Mouse (Mus musculus) embryonic facial prominence, embryonic 15.5 days (tissue): ENCODE data around the gene Rpl10a. TPM values are rescaled to one million over a fixed set of nuclear protein-coding genes. Genes with fewer than 3 reads are reported as not detected.

Experiments used
- ATAC-seq: fragments of 200-750 bp; cut with Nextera tagmentation; 2 replicates; pipeline ENCODE4 v1.8.0; 2017; ENCODE audit warnings: low read depth, moderate TSS enrichment; ENCODE audit not compliant: insufficient number of reproducible peaks, low FRiP score, low TSS enrichment
- H3K27ac ChIP-seq: fragments of 300-500 bp; sonication (generic); replicated peaks from 2 replicates; pipeline ENCODE4 v1.5.1; 2015; ENCODE audit warnings: mild to moderate bottlenecking, inconsistent platforms
- H3K27me3 ChIP-seq: fragments of 300-500 bp; sonication (generic); 2 replicates; pipeline ENCODE4 v1.6.1; 2015; ENCODE audit warnings: inconsistent platforms
- H3K36me3 ChIP-seq: fragments of 300-500 bp; sonication (generic); 2 replicates; pipeline ENCODE4 v1.6.1; 2015; ENCODE audit warnings: mild to moderate bottlenecking, inconsistent platforms
- H3K4me1 ChIP-seq: fragments of 300-500 bp; sonication (generic); 2 replicates; pipeline ENCODE4 v1.6.1; 2015; ENCODE audit warnings: inconsistent platforms
- H3K4me2 ChIP-seq: fragments of 300-500 bp; sonication (generic); replicated peaks from 2 replicates; pipeline ENCODE4 v1.6.1; 2015; ENCODE audit warnings: mild to moderate bottlenecking, inconsistent platforms
- H3K4me3 ChIP-seq: fragments of 300-500 bp; sonication (generic); replicated peaks from 2 replicates; pipeline ENCODE4 v1.5.1; 2015; ENCODE audit warnings: mild to moderate bottlenecking, inconsistent platforms
- H3K9ac ChIP-seq: fragments of 300-500 bp; sonication (generic); 2 replicates; pipeline ENCODE4 v1.6.1; 2015; ENCODE audit warnings: inconsistent platforms
- H3K9me3 ChIP-seq: fragments of 300-500 bp; sonication (generic); replicated peaks from 2 replicates; pipeline ENCODE4 v1.6.1; 2016; ENCODE audit warnings: inconsistent platforms
- WGBS: fragments of 180-500 bp; shearing (Covaris S2); methylation state at CpG from one replicate; pipeline ENCODE4 v1.1.7; 2015; 5-methylcytosine and 5-hydroxymethylcytosine counted together
- polyA plus RNA-seq: library from polyadenylated mRNA; unstranded; fragments of >200 nt; fragmentation: Nextera tagmentation; extraction: Ambion mirVana; gene quantifications from 2 replicates; pipeline ENCODE4 v1.2.1, GENCODE M21; 2015

Rpl10a gene
- polyA plus RNA-seq, 1 experiment from 2014 or later = 681 TPM

- no peak overlapping the region for H3K4me3 ChIP-seq
- H3K9ac ChIP-seq = no peak overlapping the region
- 49% methylated on average over 13 of the region's 13 CpGs for WGBS
- peaks cover 62% of the 10 kb centered on the region for H3K36me3 ChIP-seq
- H3K9me3 ChIP-seq = no peaks in the 10 kb centered on the region
- H3K27ac ChIP-seq = peak overlapping the region; percentile 48
- H3K27me3 ChIP-seq = no peaks in the 10 kb centered on the region
- ATAC-seq = no peak
- peaks cover 68% of the 10 kb centered on the region for H3K4me1 ChIP-seq
- H3K4me2 ChIP-seq = no peak overlapping the region
Observed at GRCm38 (mm10) chr17:28332113-28332914, 4.0 kb downstream of the Rpl10a start.

DNA sequence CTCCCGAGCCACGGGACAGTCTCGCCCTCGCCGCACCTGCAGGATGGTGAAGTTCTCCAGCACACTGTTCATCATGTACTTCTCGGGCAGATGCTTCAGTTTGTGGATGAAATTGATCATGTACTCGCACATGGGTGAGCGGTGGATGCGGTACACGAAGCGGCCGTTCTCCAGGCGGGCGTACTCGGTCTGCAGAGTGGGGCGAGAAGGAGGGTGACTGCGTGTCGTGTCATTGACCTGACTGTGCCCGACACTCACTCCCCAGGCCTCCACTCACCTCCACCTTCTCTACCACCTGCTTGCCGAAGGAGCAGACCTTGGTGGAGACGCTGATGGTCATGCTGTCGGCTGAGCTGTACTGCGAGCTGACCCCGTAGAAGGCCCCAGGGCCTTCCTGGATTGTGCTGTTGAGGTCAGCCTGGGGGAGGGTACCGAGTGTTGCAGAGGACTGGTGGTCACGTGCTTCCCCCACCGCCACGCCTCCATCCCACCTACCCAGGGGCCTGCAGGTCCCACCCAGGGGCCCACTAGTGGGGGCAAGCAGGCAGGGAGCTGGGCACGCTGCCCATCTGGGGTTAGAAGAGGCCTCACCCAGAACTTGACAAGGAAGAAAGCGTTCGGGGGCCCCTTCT is 4.8 kb downstream of the Rpl10a start:
- Histone ChIP-seq H3K36me3 (peaks cover 69% of the 10 kb centered on the region), H3K4me2 (no peak overlapping the region), H3K27ac (peak overlapping the region; percentile 19), H3K27me3 (no peaks in the 10 kb centered on the region), H3K9ac (no peak overlapping the region), H3K4me3 (no peak overlapping the region), H3K4me1 (peaks cover 61% of the 10 kb centered on the region), H3K9me3 (no peaks in the 10 kb centered on the region)
- WGBS = 47% methylated on average over 31 of the region's 31 CpGs
- ATAC-seq = no peak

DNA sequence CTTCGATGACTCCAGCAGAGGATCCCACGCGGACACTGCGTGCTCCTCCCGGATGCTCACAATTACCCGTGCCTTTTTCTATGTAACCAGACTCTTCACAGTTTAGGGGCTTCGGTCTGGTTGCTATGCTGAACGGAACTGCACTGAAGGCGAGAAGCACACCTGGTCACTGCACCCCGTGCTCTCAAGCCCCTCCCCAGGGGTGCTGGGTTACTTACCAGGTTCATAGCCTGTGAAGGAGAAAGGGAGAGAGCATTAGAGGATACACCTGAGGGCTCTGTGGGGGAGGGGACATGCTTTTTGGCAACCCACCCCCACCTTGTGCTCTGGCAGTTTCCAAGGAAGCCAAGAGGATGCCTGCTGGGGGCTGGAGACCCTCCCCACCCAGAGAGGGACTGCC is 7.0 kb downstream of the Rpl10a start:
- no peaks in the 10 kb centered on the region for H3K9me3 ChIP-seq
- H3K27ac ChIP-seq = peak overlapping the region; percentile 4; the same call in 1 of the 2 replicates
- no peak for ATAC-seq
- H3K9ac ChIP-seq = no peak overlapping the region
- peaks cover 85% of the 10 kb centered on the region for H3K36me3 ChIP-seq
- no peaks in the 10 kb centered on the region for H3K27me3 ChIP-seq
- H3K4me1 ChIP-seq = peaks cover 51% of the 10 kb centered on the region
- no peak overlapping the region for H3K4me3 ChIP-seq
- 64% methylated on average over 10 of the region's 10 CpGs for WGBS
- H3K4me2 ChIP-seq = no peak overlapping the region

DNA sequence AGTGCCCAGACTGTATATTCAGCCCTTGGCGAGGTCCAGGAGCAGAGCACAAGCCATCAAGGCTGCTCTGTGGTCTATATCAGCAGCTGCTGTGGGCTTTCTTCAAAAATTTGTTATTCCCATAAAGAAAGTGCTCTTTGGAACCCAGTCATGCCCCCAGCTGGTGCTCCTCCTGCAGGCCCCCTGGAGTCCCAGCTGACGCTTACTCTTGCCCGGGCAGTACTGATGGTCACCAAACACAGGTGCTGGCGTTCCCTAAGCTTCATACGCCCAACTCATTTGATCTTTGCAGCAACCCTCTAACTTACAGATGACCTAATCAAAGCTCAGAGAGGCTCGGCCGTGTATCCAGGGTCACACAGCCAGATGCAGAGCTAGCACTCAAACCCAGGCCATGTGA is 9.3 kb downstream of the Rpl10a start:
- ATAC-seq = no peak
- no peak overlapping the region for H3K4me3 ChIP-seq
- H3K27me3 ChIP-seq = no peaks in the 10 kb centered on the region
- H3K9me3 ChIP-seq = no peaks in the 10 kb centered on the region
- H3K4me2 ChIP-seq = no peak overlapping the region
- no peak overlapping the region for H3K27ac ChIP-seq
- H3K9ac ChIP-seq = no peak overlapping the region
- peaks cover 60% of the 10 kb centered on the region for H3K4me1 ChIP-seq
- WGBS = 88% methylated on average over 7 of the region's 7 CpGs
- peaks cover 70% of the 10 kb centered on the region for H3K36me3 ChIP-seq

- H3K36me3 ChIP-seq = peaks cover 45% of the 10 kb centered on the region
- peak overlapping the region; percentile 88 for H3K27ac ChIP-seq
- H3K4me2 ChIP-seq = peak overlapping the region; percentile 49
- peak overlapping the region; percentile 23 for H3K4me3 ChIP-seq
- WGBS = 37% methylated on average over 7 of the region's 7 CpGs
- no peak for ATAC-seq
- peaks cover 61% of the 10 kb centered on the region for H3K4me1 ChIP-seq
- no peaks in the 10 kb centered on the region for H3K27me3 ChIP-seq
- no peak overlapping the region for H3K9ac ChIP-seq
- no peaks in the 10 kb centered on the region for H3K9me3 ChIP-seq
Observed at GRCm38 (mm10) chr17:28340578-28340977, 12.3 kb downstream of the Rpl10a start.

- 9% methylated on average over 26 of the region's 26 CpGs for WGBS
Observed at GRCm38 (mm10) chr17:28341091-28341490, 12.8 kb downstream of the Rpl10a start.

DNA sequence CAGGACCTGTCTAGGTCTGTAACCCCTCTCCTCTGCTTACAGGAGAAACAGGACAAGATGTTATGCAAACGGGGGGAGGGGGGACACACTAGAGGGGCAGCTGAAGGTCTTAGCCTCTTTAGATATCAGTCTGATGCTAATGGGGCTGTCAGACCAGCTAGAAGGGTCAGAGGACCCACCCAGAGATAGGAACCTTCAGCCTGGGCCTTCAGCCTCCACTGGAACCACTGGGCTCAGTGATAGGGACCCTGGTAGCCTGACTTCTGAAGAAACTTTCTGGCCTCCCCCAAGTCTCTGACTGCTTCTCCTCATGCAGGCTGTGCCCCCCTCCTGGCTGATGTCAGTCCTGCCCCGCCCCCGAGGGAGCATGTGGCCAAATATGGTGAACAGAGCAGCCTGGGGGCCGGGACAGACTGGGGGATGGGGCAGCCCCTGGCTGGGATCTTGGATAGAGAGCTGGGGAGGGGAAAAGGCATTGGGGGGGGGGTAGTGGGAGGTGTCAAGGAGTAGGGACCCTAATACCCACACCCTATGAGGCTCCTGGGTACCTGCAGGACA is 15.9 kb downstream of the Rpl10a start:
- no peak for ATAC-seq
- WGBS = 15% methylated on average over 4 of the region's 4 CpGs
- Histone ChIP-seq H3K9ac (no peak overlapping the region), H3K27me3 (no peaks in the 10 kb centered on the region), H3K4me2 (peak overlapping the region; percentile 52), H3K9me3 (no peaks in the 10 kb centered on the region), H3K4me3 (peak overlapping the region; percentile 28; the same call in 1 of the 2 replicates), H3K36me3 (peaks cover 13% of the 10 kb centered on the region), H3K27ac (0 out of 2 replicates have a peak overlapping the region, but pooled peaks have one; percentile 96), H3K4me1 (peaks cover 89% of the 10 kb centered on the region)

More at GRCm38 (mm10) chr17:28341091-28341490, 12.8 kb downstream of the Rpl10a start:
- H3K9me3 ChIP-seq = no peaks in the 10 kb centered on the region
- peaks cover 62% of the 10 kb centered on the region for H3K4me1 ChIP-seq
- H3K36me3 ChIP-seq = peaks cover 40% of the 10 kb centered on the region
- H3K27ac ChIP-seq = peak overlapping the region; percentile 88
- peak overlapping the region; percentile 24; the same call in 1 of the 2 replicates for H3K9ac ChIP-seq
- ATAC-seq = peak; percentile 74
- H3K4me3 ChIP-seq = peak overlapping the region; percentile 23
- peak overlapping the region; percentile 49 for H3K4me2 ChIP-seq
- H3K27me3 ChIP-seq = no peaks in the 10 kb centered on the region

DNA sequence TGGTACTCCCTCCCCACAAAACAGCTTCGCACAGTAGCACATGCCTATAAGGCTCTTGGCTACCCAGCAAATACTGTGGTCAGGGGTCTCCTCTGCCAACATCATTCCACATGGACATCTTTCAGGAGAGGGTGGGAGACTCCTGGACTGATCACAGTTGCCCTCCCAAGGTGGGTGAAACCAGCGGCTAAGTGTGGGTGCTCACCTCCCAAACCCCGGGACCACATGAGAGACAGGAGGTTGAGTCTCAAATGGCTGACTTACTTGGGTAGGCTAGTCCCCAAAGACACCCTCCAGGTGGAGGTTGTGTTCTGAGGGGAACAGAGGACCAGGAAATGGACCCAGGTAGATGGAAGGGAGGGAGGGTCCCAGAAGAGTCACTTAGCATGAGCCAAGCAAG is 16.4 kb downstream of the Rpl10a start:
- peak overlapping the region; percentile 96 for H3K27ac ChIP-seq
- peak overlapping the region; percentile 52 for H3K4me2 ChIP-seq

DNA sequence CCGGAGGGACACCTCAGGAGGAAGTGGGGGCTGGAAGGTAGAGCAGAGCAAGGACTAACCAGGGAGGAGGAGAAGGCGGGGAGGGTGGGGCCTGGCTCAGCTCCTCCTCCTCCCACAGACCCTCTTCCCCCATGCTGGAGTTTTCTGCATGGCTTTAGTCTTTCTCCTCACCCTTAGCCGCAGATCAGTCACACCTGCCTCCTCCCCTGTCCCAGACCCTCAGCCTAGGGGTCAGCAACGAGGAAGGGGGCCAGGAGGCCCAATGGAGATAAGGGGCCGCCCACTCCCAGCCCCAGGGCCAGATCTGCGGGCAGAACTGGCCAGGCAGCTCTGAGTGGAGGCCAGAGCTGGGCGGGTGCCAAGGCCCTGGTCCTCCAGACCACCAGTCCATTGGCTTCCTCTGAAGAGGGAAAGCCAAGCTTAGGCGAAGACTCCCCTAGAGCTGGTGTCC is 17.0 kb downstream of the Rpl10a start:
- ATAC-seq = 0 out of 2 replicates have a peak, but pooled peaks have one; percentile 3
- 0 out of 2 replicates have a peak, but pooled peaks cover 2% of the 10 kb centered on the region for H3K36me3 ChIP-seq
- H3K9me3 ChIP-seq = no peaks in the 10 kb centered on the region
- no peaks in the 10 kb centered on the region for H3K27me3 ChIP-seq
- H3K27ac ChIP-seq = peak overlapping the region; percentile 96
- H3K4me2 ChIP-seq = peak overlapping the region; percentile 52
- H3K4me1 ChIP-seq = peaks cover 90% of the 10 kb centered on the region
- peak overlapping the region; percentile 18; the same call in 1 of the 2 replicates for H3K9ac ChIP-seq
- peak overlapping the region; percentile 28 for H3K4me3 ChIP-seq
- WGBS = 9% methylated on average over 8 of the region's 8 CpGs

More for the DNA sequence above, 16.4 kb downstream of the Rpl10a start:
- WGBS = 48% methylated on average over 3 of the region's 3 CpGs
- no peaks in the 10 kb centered on the region for H3K27me3 ChIP-seq
- peak overlapping the region; percentile 18; the same call in 1 of the 2 replicates for H3K9ac ChIP-seq
- peak overlapping the region; percentile 28 for H3K4me3 ChIP-seq
- H3K36me3 ChIP-seq = peaks cover 8% of the 10 kb centered on the region
- H3K9me3 ChIP-seq = no peaks in the 10 kb centered on the region
- ATAC-seq = no peak
- peaks cover 92% of the 10 kb centered on the region for H3K4me1 ChIP-seq

GRCm38 (mm10) chr17:28345882-28346281 is 17.6 kb downstream of the Rpl10a start:
- peak; percentile 20 for ATAC-seq
- Histone ChIP-seq H3K9me3 (no peaks in the 10 kb centered on the region), H3K27ac (peak overlapping the region; percentile 96), H3K4me1 (peaks cover 84% of the 10 kb centered on the region), H3K4me2 (peak overlapping the region; percentile 52), H3K27me3 (no peaks in the 10 kb centered on the region), H3K9ac (0 out of 2 replicates have a peak overlapping the region, but pooled peaks have one; percentile 18), H3K4me3 (peak overlapping the region; percentile 28), H3K36me3 (no peaks in the 10 kb centered on the region)
- WGBS = 4% methylated on average over 10 of the region's 10 CpGs

GRCm38 (mm10) chr17:28347327-28347726 is 19.1 kb downstream of the Rpl10a start:
- Histone ChIP-seq H3K4me1 (peaks cover 82% of the 10 kb centered on the region), H3K9me3 (no peaks in the 10 kb centered on the region), H3K36me3 (no peaks in the 10 kb centered on the region), H3K9ac (no peak overlapping the region), H3K4me2 (peak overlapping the region; percentile 82), H3K27ac (peak overlapping the region; percentile 58; the same call in 1 of the 2 replicates), H3K27me3 (no peaks in the 10 kb centered on the region), H3K4me3 (peak overlapping the region; percentile 89)
- 57% methylated on average over 10 of the region's 10 CpGs for WGBS
- ATAC-seq = no peak
